Mouse (Mus musculus) liver, embryonic 15.5 days (tissue): ENCODE results near the gene Slc2a4. TPM values are rescaled to one million over a fixed set of nuclear protein-coding genes. Genes with fewer than 3 reads are reported as not detected.

Experiments used
- ATAC-seq: fragments of 200-750 bp; cut with Nextera tagmentation; 2 replicates; pipeline ENCODE4 v1.8.0; 2017; ENCODE audit warnings: moderate number of reproducible peaks, mild to moderate bottlenecking, moderate library complexity; ENCODE audit not compliant: insufficient read depth
- H3K27ac ChIP-seq: fragments of 300-500 bp; sonication (generic); replicated peaks from 2 replicates; pipeline ENCODE4 v1.5.1; 2015; ENCODE audit warnings: mild to moderate bottlenecking, inconsistent platforms
- H3K27me3 ChIP-seq: fragments of 300-500 bp; sonication (generic); 2 replicates; pipeline ENCODE4 v1.6.1; 2015; ENCODE audit warnings: mild to moderate bottlenecking, inconsistent platforms
- H3K36me3 ChIP-seq: fragments of 300-500 bp; sonication (generic); replicated peaks from 2 replicates; pipeline ENCODE4 v1.6.1; 2015; ENCODE audit warnings: moderate library complexity, mild to moderate bottlenecking, inconsistent platforms
- H3K4me1 ChIP-seq: fragments of 300-500 bp; sonication (generic); replicated peaks from 2 replicates; pipeline ENCODE4 v1.6.1; 2015; ENCODE audit warnings: inconsistent platforms
- H3K4me2 ChIP-seq: fragments of 300-500 bp; sonication (generic); 2 replicates; pipeline ENCODE4 v1.6.1; 2015; ENCODE audit warnings: moderate library complexity, mild to moderate bottlenecking, inconsistent platforms
- H3K4me3 ChIP-seq: fragments of 300-500 bp; sonication (generic); replicated peaks from 2 replicates; pipeline ENCODE4 v1.5.1; 2015; ENCODE audit warnings: mild to moderate bottlenecking, inconsistent platforms
- H3K9ac ChIP-seq: fragments of 300-500 bp; sonication (generic); 2 replicates; pipeline ENCODE4 v1.6.1; 2015; ENCODE audit warnings: moderate library complexity, mild to moderate bottlenecking, inconsistent platforms
- H3K9me3 ChIP-seq: fragments of 300-500 bp; sonication (generic); replicated peaks from 2 replicates; pipeline ENCODE4 v1.6.1; 2016; ENCODE audit warnings: inconsistent platforms
- WGBS: fragments of 180-500 bp; shearing (Covaris S2); methylation state at CpG from one replicate; pipeline ENCODE4 v1.1.7; 2015; ENCODE audit warnings: mixed read lengths; ENCODE audit not compliant: insufficient replicate concordance; 5-methylcytosine and 5-hydroxymethylcytosine counted together
- polyA plus RNA-seq: library from polyadenylated mRNA; unstranded; fragments of >200 nt; fragmentation: Nextera tagmentation; extraction: Ambion mirVana; gene quantifications from 2 replicates; pipeline ENCODE4 v1.2.1, GENCODE M21; 2015

Slc2a4 gene
- polyA plus RNA-seq, 1 experiment from 2014 or later, result 19.9 TPM

GRCm38 (mm10) chr11:69910781-69911560 lies 37.0 kb downstream of the Slc2a4 start:
- H3K4me1 ChIP-seq, result peaks cover 28% of the 10 kb centered on the region
- no peak overlapping the region for H3K4me2 ChIP-seq
- no peak overlapping the region for H3K9ac ChIP-seq
- WGBS, result 86% methylated on average over 17 of the region's 17 CpGs
- ATAC-seq, result no peak
- H3K36me3 ChIP-seq, result peaks cover 88% of the 10 kb centered on the region
- no peaks in the 10 kb centered on the region for H3K27me3 ChIP-seq
- H3K4me3 ChIP-seq, result no peak overlapping the region
- no peak overlapping the region for H3K27ac ChIP-seq
- H3K9me3 ChIP-seq, result no peaks in the 10 kb centered on the region

- peaks cover 88% of the 10 kb centered on the region for H3K36me3 ChIP-seq
- H3K9ac ChIP-seq, result no peak overlapping the region
- no peak overlapping the region for H3K27ac ChIP-seq
- ATAC-seq, result no peak
- peaks cover 20% of the 10 kb centered on the region for H3K4me1 ChIP-seq
- H3K4me3 ChIP-seq, result no peak overlapping the region
- no peaks in the 10 kb centered on the region for H3K9me3 ChIP-seq
- no peak overlapping the region for H3K4me2 ChIP-seq
- whole genome bisulfite sequencing, result 86% methylated on average over 8 of the region's 8 CpGs
- H3K27me3 ChIP-seq, result no peaks in the 10 kb centered on the region
Measured at GRCm38 (mm10) chr11:69910177-69910576, 37.8 kb downstream of the Slc2a4 start.

GRCm38 (mm10) chr11:69909174-69909573 lies 38.8 kb downstream of the Slc2a4 start:
- no peak for ATAC-seq
- Histone ChIP-seq H3K36me3 (peaks cover 92% of the 10 kb centered on the region), H3K4me2 (no peak overlapping the region), H3K9me3 (no peaks in the 10 kb centered on the region), H3K27me3 (no peaks in the 10 kb centered on the region), H3K4me3 (no peak overlapping the region), H3K27ac (no peak overlapping the region), H3K9ac (no peak overlapping the region), H3K4me1 (peaks cover 11% of the 10 kb centered on the region)
- 76% methylated on average over 5 of the region's 5 CpGs for WGBS

- WGBS, result 88% methylated on average over 11 of the region's 11 CpGs
- Histone ChIP-seq H3K27me3 (no peaks in the 10 kb centered on the region), H3K4me2 (no peak overlapping the region), H3K36me3 (peaks cover 97% of the 10 kb centered on the region), H3K9me3 (no peaks in the 10 kb centered on the region), H3K27ac (no peak overlapping the region), H3K4me3 (no peak overlapping the region), H3K4me1 (peaks cover 13% of the 10 kb centered on the region), H3K9ac (no peak overlapping the region)
- ATAC-seq, result no peak
Measured at GRCm38 (mm10) chr11:69908645-69909044, 39.3 kb downstream of the Slc2a4 start.

- peaks cover 38% of the 10 kb centered on the region for H3K4me1 ChIP-seq
- no peak overlapping the region; the same call in 1 of the 2 replicates for H3K4me3 ChIP-seq
- no peak overlapping the region for H3K4me2 ChIP-seq
- peaks cover 62% of the 10 kb centered on the region for H3K36me3 ChIP-seq
- peaks cover 11% of the 10 kb centered on the region for H3K27me3 ChIP-seq
- no peak overlapping the region for H3K27ac ChIP-seq
- H3K9ac ChIP-seq, result no peak overlapping the region
- no peaks in the 10 kb centered on the region for H3K9me3 ChIP-seq
- WGBS, result 85% methylated on average over 9 of the region's 9 CpGs
- no peak for ATAC-seq
Measured at GRCm38 (mm10) chr11:69904311-69904710, 43.7 kb downstream of the Slc2a4 start.

GRCm38 (mm10) chr11:69902972-69903371 lies 45.0 kb downstream of the Slc2a4 start:
- H3K4me2 ChIP-seq, result peak overlapping the region; percentile 98
- H3K27me3 ChIP-seq, result peaks cover 21% of the 10 kb centered on the region
- peak overlapping the region; percentile 98 for H3K27ac ChIP-seq
- H3K9ac ChIP-seq, result peak overlapping the region; percentile 94
- H3K36me3 ChIP-seq, result peaks cover 49% of the 10 kb centered on the region
- no peak for ATAC-seq
- H3K4me3 ChIP-seq, result peak overlapping the region; percentile 90
- H3K9me3 ChIP-seq, result no peaks in the 10 kb centered on the region
- H3K4me1 ChIP-seq, result peaks cover 45% of the 10 kb centered on the region
- WGBS, result 71% methylated on average over 13 of the region's 13 CpGs

- Histone ChIP-seq H3K4me1 (peaks cover 45% of the 10 kb centered on the region), H3K4me2 (peak overlapping the region; percentile 98), H3K27ac (peak overlapping the region; percentile 98), H3K9me3 (no peaks in the 10 kb centered on the region), H3K9ac (peak overlapping the region; percentile 94), H3K27me3 (peaks cover 25% of the 10 kb centered on the region), H3K4me3 (peak overlapping the region; percentile 90), H3K36me3 (peaks cover 39% of the 10 kb centered on the region)
- peak; percentile 2; the same call in 1 of the 2 replicates for ATAC-seq
- WGBS, result under 1% methylated on average over 39 of the region's 39 CpGs
Measured at GRCm38 (mm10) chr11:69901993-69902392, 46.0 kb downstream of the Slc2a4 start.

- WGBS, result under 1% methylated on average over 42 of the region's 42 CpGs
- H3K9me3 ChIP-seq, result no peaks in the 10 kb centered on the region
- peaks cover 25% of the 10 kb centered on the region for H3K27me3 ChIP-seq
- H3K27ac ChIP-seq, result peak overlapping the region; percentile 98
- peaks cover 33% of the 10 kb centered on the region for H3K36me3 ChIP-seq
- peak overlapping the region; percentile 94 for H3K9ac ChIP-seq
- H3K4me3 ChIP-seq, result peak overlapping the region; percentile 90
- H3K4me2 ChIP-seq, result peak overlapping the region; percentile 98
- peak; percentile 67 for ATAC-seq
- peaks cover 45% of the 10 kb centered on the region for H3K4me1 ChIP-seq
Measured at GRCm38 (mm10) chr11:69901406-69901846, 46.6 kb downstream of the Slc2a4 start.

- Histone ChIP-seq H3K9me3 (no peaks in the 10 kb centered on the region), H3K27ac (peak within 1 kb of the TSS; percentile 98), H3K36me3 (peaks cover 27% of the 10 kb centered on the region), H3K4me3 (peak within 1 kb of the TSS; percentile 90), H3K9ac (peak within 1 kb of the TSS; percentile 94), H3K27me3 (peaks cover 25% of the 10 kb centered on the region), H3K4me1 (peaks cover 46% of the 10 kb centered on the region), H3K4me2 (peak within 1 kb of the TSS; percentile 98)
- peak; percentile 90 for ATAC-seq
- WGBS, result under 1% methylated on average over 38 of the region's 38 CpGs
Measured at GRCm38 (mm10) chr11:69900471-69901405, 47.2 kb downstream of the Slc2a4 start, which contains the start of the genes 2810408A11Rik and Neurl4. TSS of gene 2810408A11Rik (minus strand) at chr11:69900987. TSS of gene Neurl4 (plus strand) at chr11:69901072.

- Histone ChIP-seq H3K4me3 (no peak overlapping the region), H3K36me3 (peaks cover 18% of the 10 kb centered on the region), H3K9ac (no peak overlapping the region), H3K27ac (no peak overlapping the region), H3K4me1 (peaks cover 54% of the 10 kb centered on the region), H3K9me3 (no peaks in the 10 kb centered on the region), H3K4me2 (peak overlapping the region; percentile 98), H3K27me3 (peaks cover 25% of the 10 kb centered on the region)
- no peak for ATAC-seq
- WGBS, result 47% methylated on average over 4 of the region's 4 CpGs
Measured at GRCm38 (mm10) chr11:69899870-69900269, 48.1 kb downstream of the Slc2a4 start.
